Mouse (Mus musculus) MEL (cell line): ENCODE measurements around the gene Rab28.

ENCODE experiments used
- CTCF ChIP-seq, 3 experiments: IDR thresholded peaks in 2 of 3; conservative IDR thresholded peaks in 1 of 3; 2 replicates each; pipeline ENCODE4 v1.5.1; 2011 to 2012; ENCODE audit warnings: low read length in 3 of 3, low read depth in 2 of 3, mild to moderate bottlenecking in 2 of 3, improper control_type of control experiment in 1 of 3, inconsistent platforms in 1 of 3, mixed read lengths in 1 of 3, moderate library complexity in 1 of 3; ENCODE audit not compliant: control insufficient read depth in 1 of 3, insufficient read depth in 1 of 3, poor library complexity in 1 of 3, severe bottlenecking in 1 of 3
- EP300 ChIP-seq, 2 experiments: IDR thresholded peaks; 2 replicates each; pipeline ENCODE4 v1.6.1; 2011; ENCODE audit warnings: improper control_type of control experiment in 2 of 2, low read length in 2 of 2, low read depth in 1 of 2, mild to moderate bottlenecking in 1 of 2
- HCFC1 ChIP-seq: IDR thresholded peaks from 2 replicates; pipeline ENCODE4 v1.6.1; 2012; ENCODE audit warnings: low read depth, mild to moderate bottlenecking, inconsistent platforms, low read length, improper control_type of control experiment, moderate library complexity
- KAT2A ChIP-seq: conservative IDR thresholded peaks from 2 replicates; pipeline ENCODE4 v1.6.1; 2012; ENCODE audit warnings: low read depth, low read length, improper control_type of control experiment, inconsistent platforms
- MAX ChIP-seq: IDR thresholded peaks from 2 replicates; pipeline ENCODE4 v1.6.1; 2011; ENCODE audit warnings: low read length, improper control_type of control experiment
- POLR2A ChIP-seq, 2 experiments: IDR thresholded peaks; 2 replicates each; pipeline ENCODE4 v1.6.1; 2011 to 2012; ENCODE audit warnings: low read length in 2 of 2, mild to moderate bottlenecking in 2 of 2, control low read depth in 1 of 2, improper control_type of control experiment in 1 of 2, low read depth in 1 of 2, moderate library complexity in 1 of 2; ENCODE audit not compliant: control insufficient read depth in 1 of 2, insufficient read depth in 1 of 2, poor library complexity in 1 of 2
- TAL1 ChIP-seq: IDR thresholded peaks from 2 replicates; pipeline ENCODE4 v1.6.1; 2012; ENCODE audit warnings: mild to moderate bottlenecking, inconsistent platforms, low read length, moderate library complexity, mixed read lengths
- ZC3H11A ChIP-seq: IDR thresholded peaks from 2 replicates; pipeline ENCODE4 v1.6.1; 2012; ENCODE audit warnings: low read depth, mild to moderate bottlenecking, inconsistent platforms, low read length, improper control_type of control experiment

GRCm38 (mm10) chr5:41706777-41707114 is 1.2 kb downstream of the Rab28 start:
- no peak for TF ChIP-seq EP300 (IDR thresholded peaks at IDR 0.05; ENCODE audit: low read depth in 1 of 2, low read length in 2 of 2)
- TF ChIP-seq CTCF (IDR thresholded peaks at IDR 0.05 in 2 of 3, conservative IDR thresholded peaks at IDR 0.05 in 1 of 3; ENCODE audit: control insufficient read depth in 1 of 3, insufficient read depth in 1 of 3, low read depth in 2 of 3, low read length in 3 of 3, poor library complexity in 1 of 3, severe bottlenecking in 1 of 3), result no peak
- no peak for TF ChIP-seq MAX
- TF ChIP-seq POLR2A (IDR thresholded peaks at IDR 0.05; ENCODE audit: control insufficient read depth in 1 of 2, insufficient read depth in 1 of 2, low read depth in 1 of 2, low read length in 2 of 2, poor library complexity in 1 of 2), result no peak
- no peak for TF ChIP-seq HCFC1
- TF ChIP-seq TAL1, result no peak
- TF ChIP-seq ZC3H11A, result no peak
- TF ChIP-seq KAT2A, result no peak
